Mouse (Mus musculus): ENCODE data around the gene Slc12a5. TPM values are rescaled to one million over a fixed set of nuclear protein-coding genes. Genes with fewer than 3 reads are reported as not detected.

Slc12a5 gene
- polyA plus RNA-seq, 1 experiment from 2014 or later, result 0.12 TPM

DNA sequence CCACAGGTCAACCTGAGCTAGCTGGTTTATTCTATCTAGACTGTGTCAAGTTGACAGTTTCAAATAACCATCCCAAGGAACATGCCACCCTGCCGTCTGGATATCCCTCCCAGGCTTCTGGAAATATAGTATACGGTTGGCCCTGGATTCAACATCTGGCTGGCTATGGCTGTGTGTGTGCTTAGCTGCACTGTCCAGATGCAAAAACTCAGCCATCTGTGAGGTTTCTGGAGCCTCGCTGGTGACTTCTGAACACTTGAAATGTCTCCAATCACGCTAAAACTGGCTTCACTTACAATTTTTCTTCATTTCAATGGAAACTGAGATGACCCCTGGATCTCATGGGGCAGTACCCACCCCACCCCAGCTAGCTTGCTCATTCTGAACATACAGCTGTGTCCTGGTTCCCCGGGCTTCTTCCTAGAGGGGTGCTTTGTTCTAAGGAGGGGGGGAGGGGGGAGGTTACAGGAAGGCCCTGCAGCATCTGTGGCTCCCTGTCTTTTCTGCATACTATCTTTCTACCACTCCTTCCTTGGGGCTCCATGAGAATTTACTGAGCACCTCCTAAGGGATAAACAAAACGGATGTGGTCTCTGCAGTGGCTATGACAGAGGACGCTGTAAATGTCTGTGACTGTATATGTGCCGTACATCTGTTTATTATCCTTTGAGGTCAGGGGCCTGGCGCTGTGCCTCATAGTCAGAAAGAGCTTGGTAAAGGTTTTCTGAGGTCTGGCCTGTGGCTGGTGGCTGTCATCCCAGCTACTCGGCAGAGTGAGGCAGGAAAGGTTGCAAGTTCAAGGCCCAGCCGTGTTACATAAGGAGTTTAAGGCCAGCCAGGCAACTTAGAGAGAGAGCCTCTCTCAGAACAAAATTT is 29.7 kb upstream of the Slc12a5 start:
- Histone ChIP-seq H3K36me3 (ENCODE audit: control insufficient read depth, insufficient read depth, low read length) (no peaks in the 10 kb centered on the region), H3K27ac (replicated peaks) (no peak overlapping the region), H3K9ac (ENCODE audit: low read length) (no peak overlapping the region), H3K9me3 (ENCODE audit: control insufficient read depth, low read length) (no peaks in the 10 kb centered on the region), H3K4me2 (replicated peaks; ENCODE audit: low read depth) (no peak overlapping the region), H3K27me3 (ENCODE audit: control insufficient read depth, insufficient read depth, low read length) (0 out of 2 replicates have a peak, but pooled peaks cover 1% of the 10 kb centered on the region), H3K4me1 (replicated peaks; ENCODE audit: control insufficient read depth, insufficient read depth) (no peaks in the 10 kb centered on the region), H3K4me3 (ENCODE audit: low read depth, low read length) (no peak overlapping the region)
- ATAC-seq (ENCODE audit: low FRiP score, low TSS enrichment), result no peak
- 35% methylated on average over 11 of the region's 11 CpGs for WGBS
- TF ChIP-seq EP300 (optimal IDR thresholded peaks at IDR 0.05), result no peak
- TF ChIP-seq CTCF (IDR thresholded peaks at IDR 0.05; ENCODE audit: low read depth), result no peak
- DNase-seq (ENCODE audit: low spot score), result no peak

DNA sequence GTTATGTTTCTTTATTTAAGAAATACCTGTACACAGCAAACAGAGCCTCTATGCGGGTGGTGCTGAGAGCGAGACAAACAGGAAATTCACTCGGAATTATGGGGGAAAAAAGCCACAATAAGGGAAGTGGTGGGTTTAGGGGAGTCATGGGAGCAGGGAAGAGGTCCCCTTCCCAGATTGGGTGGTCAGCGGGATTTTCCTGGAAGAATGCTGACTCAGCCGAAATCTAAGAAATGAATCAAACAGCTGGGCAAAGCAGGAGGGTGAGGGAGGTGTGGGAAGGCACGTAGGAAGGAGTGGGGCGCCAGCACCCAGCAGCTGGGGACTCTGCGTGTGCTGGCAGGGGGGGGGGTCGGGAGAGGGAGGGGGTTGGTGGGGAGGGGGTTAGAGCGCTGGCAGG is 27.1 kb upstream of the Slc12a5 start:
- no peaks in the 10 kb centered on the region for H3K9me3 ChIP-seq (ENCODE audit: control insufficient read depth, low read length)
- H3K27me3 ChIP-seq (ENCODE audit: control insufficient read depth, insufficient read depth, low read length), result 0 out of 2 replicates have a peak, but pooled peaks cover 3% of the 10 kb centered on the region
- H3K4me2 ChIP-seq (replicated peaks; ENCODE audit: low read depth), result no peak overlapping the region
- H3K9ac ChIP-seq (ENCODE audit: low read length), result no peak overlapping the region
- ATAC-seq (ENCODE audit: low FRiP score, low TSS enrichment), result no peak
- no peak for TF ChIP-seq CTCF (IDR thresholded peaks at IDR 0.05; ENCODE audit: low read depth)
- H3K36me3 ChIP-seq (ENCODE audit: control insufficient read depth, insufficient read depth, low read length), result no peaks in the 10 kb centered on the region
- WGBS, result 43% methylated on average over 7 of the region's 10 CpGs
- H3K4me1 ChIP-seq (replicated peaks; ENCODE audit: control insufficient read depth, insufficient read depth), result no peaks in the 10 kb centered on the region
- no peak for DNase-seq (ENCODE audit: low spot score)
- no peak overlapping the region for H3K4me3 ChIP-seq (ENCODE audit: low read depth, low read length)
- H3K27ac ChIP-seq (replicated peaks), result no peak overlapping the region

DNA sequence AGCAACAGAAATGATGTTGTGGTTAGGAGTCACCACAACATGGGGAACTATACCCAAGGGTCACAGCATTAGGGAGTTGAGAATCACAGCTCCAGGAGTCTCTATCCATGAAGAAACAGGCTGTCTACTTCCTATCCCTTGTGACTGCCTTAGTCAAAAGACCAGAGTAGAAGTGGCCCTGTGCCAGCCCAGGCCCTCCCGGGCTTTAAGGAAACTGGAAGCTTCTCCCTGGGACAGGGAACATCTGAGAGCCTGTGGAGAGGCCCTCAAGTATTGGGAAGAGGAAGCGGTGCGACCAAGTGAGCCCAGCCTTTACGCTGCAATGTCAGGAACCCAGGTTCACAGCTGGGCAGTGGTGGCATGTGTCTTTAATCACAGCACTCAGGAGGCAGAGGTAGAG is 24.6 kb upstream of the Slc12a5 start:
- H3K27me3 ChIP-seq (ENCODE audit: control insufficient read depth, insufficient read depth, low read length), result 0 out of 2 replicates have a peak, but pooled peaks cover 3% of the 10 kb centered on the region
- WGBS, result 58% methylated on average over 4 of the region's 4 CpGs

DNA sequence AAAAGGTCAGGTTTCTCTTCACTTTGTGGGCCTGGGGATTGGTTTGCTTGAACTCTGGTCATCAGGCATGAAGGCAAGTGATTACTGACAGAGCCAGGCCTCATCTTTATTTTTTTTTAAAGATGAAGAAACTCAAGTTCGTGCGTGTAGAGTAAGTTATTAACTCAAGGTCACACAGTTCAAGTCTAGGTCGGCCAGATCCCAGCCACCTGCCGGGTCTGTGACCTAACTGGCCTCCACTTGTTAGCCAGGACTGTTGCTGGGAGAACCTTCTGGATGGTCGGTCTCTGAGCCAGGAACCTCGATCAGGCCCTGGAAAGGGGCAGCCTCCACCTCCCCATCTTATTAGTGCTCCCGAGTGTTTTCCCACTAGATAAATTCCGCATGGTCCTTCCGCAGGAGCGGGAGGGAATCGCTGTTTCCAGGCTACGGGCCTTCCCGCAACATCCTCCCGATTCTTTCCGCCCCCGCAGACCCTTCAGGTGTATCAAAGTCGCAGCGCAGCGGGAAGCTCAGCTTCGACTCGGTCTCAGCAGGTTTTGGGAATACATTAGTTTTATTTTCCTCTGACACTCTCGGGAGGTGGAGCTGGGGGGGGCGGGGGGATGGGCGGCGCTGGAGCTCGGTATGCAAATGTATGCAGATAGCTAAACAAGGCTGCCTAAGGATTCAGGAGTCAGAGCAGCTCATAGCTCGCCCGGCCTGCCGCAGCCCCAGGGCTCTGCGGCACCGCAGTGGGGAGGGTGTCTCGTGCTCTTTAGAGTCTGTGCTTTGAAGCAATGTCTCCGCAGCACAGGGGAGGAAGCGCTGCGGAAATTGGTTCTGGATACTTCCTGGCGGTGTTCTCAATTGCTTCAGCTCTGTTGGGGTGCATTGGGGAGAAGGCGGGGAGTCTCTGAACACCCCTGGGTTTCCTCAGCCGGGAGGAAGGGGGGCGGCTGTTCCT is 22.2 kb upstream of the Slc12a5 start:
- TF ChIP-seq EP300 (optimal IDR thresholded peaks at IDR 0.05) (no peak), CTCF (IDR thresholded peaks at IDR 0.05; ENCODE audit: low read depth) (no peak)
- 0 out of 2 replicates have a peak, but pooled peaks cover 3% of the 10 kb centered on the region for H3K27me3 ChIP-seq (ENCODE audit: control insufficient read depth, insufficient read depth, low read length)
- no peaks in the 10 kb centered on the region for H3K9me3 ChIP-seq (ENCODE audit: control insufficient read depth, low read length)
- no peaks in the 10 kb centered on the region for H3K4me1 ChIP-seq (replicated peaks; ENCODE audit: control insufficient read depth, insufficient read depth)
- no peaks in the 10 kb centered on the region for H3K36me3 ChIP-seq (ENCODE audit: control insufficient read depth, insufficient read depth, low read length)
- DNase-seq (ENCODE audit: low spot score) (peak; percentile 61), ATAC-seq (ENCODE audit: low FRiP score, low TSS enrichment) (peak; percentile 32; the same call in 1 of the 2 replicates)
- H3K4me2 ChIP-seq (replicated peaks; ENCODE audit: low read depth), result peak overlapping the region; percentile 61
- WGBS, result 5% methylated on average over 39 of the region's 39 CpGs
- H3K4me3 ChIP-seq (ENCODE audit: low read depth, low read length), result peak overlapping the region; percentile 27
- no peak overlapping the region for H3K27ac ChIP-seq (replicated peaks)
- H3K9ac ChIP-seq (ENCODE audit: low read length), result peak overlapping the region; percentile 14; the same call in 1 of the 2 replicates

More for the DNA sequence above, 24.6 kb upstream of the Slc12a5 start:
- no peaks in the 10 kb centered on the region for H3K36me3 ChIP-seq (ENCODE audit: control insufficient read depth, insufficient read depth, low read length)
- no peak overlapping the region for H3K9ac ChIP-seq (ENCODE audit: low read length)
- DNase-seq (ENCODE audit: low spot score) (no peak), ATAC-seq (ENCODE audit: low FRiP score, low TSS enrichment) (no peak)
- no peak overlapping the region for H3K4me2 ChIP-seq (replicated peaks; ENCODE audit: low read depth)
- no peak overlapping the region for H3K27ac ChIP-seq (replicated peaks)
- no peaks in the 10 kb centered on the region for H3K9me3 ChIP-seq (ENCODE audit: control insufficient read depth, low read length)
- TF ChIP-seq EP300 (optimal IDR thresholded peaks at IDR 0.05), result no peak
- no peak overlapping the region for H3K4me3 ChIP-seq (ENCODE audit: low read depth, low read length)
- H3K4me1 ChIP-seq (replicated peaks; ENCODE audit: control insufficient read depth, insufficient read depth), result no peaks in the 10 kb centered on the region

DNA sequence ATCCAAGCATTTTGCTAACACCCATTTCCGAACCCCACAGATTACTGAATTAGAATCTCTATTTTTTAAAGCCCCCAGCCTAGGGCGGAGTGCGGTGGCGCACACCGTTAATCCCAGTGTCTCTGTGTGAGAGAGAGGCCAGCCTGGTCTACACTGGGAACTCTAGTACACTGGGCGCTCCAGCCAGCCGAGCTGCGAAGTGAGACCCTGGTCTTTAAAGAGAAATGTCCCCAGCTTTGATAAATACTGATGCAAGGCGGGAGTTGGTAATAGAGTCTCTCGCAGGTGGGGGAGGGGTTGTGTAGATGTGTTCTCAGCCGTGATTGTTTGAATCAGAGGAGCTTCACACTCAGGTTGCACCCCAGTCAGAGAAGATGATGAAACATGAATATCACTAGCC is 21.5 kb upstream of the Slc12a5 start:
- 9% methylated on average over 11 of the region's 11 CpGs for WGBS
- Histone ChIP-seq H3K27ac (replicated peaks) (no peak overlapping the region), H3K4me3 (ENCODE audit: low read depth, low read length) (peak overlapping the region; percentile 27), H3K9ac (ENCODE audit: low read length) (no peak overlapping the region), H3K27me3 (ENCODE audit: control insufficient read depth, insufficient read depth, low read length) (0 out of 2 replicates have a peak, but pooled peaks cover 3% of the 10 kb centered on the region), H3K36me3 (ENCODE audit: control insufficient read depth, insufficient read depth, low read length) (no peaks in the 10 kb centered on the region), H3K4me2 (replicated peaks; ENCODE audit: low read depth) (peak overlapping the region; percentile 61), H3K9me3 (ENCODE audit: control insufficient read depth, low read length) (no peaks in the 10 kb centered on the region), H3K4me1 (replicated peaks; ENCODE audit: control insufficient read depth, insufficient read depth) (no peaks in the 10 kb centered on the region)
- no peak for TF ChIP-seq CTCF (IDR thresholded peaks at IDR 0.05; ENCODE audit: low read depth)
- TF ChIP-seq EP300 (optimal IDR thresholded peaks at IDR 0.05), result no peak
- ATAC-seq (ENCODE audit: low FRiP score, low TSS enrichment), result no peak
- no peak for DNase-seq (ENCODE audit: low spot score)

All from stomach, postnatal 0 days (tissue).